Mouse (Mus musculus) right cerebral cortex, postnatal 36 days (tissue): ENCODE results near the gene Cachd1.
A peak's percentile ranks its signal among the peaks of the same experiment; 100 is the strongest.

ENCODE experiments used
- DNase-seq, 2 experiments: peaks; one replicate each; pipeline ENCODE4 v3.0.0; 2022; ENCODE audit warnings: low spot score in 2 of 2, mixed read lengths in 1 of 2

Cachd1 gene

DNA sequence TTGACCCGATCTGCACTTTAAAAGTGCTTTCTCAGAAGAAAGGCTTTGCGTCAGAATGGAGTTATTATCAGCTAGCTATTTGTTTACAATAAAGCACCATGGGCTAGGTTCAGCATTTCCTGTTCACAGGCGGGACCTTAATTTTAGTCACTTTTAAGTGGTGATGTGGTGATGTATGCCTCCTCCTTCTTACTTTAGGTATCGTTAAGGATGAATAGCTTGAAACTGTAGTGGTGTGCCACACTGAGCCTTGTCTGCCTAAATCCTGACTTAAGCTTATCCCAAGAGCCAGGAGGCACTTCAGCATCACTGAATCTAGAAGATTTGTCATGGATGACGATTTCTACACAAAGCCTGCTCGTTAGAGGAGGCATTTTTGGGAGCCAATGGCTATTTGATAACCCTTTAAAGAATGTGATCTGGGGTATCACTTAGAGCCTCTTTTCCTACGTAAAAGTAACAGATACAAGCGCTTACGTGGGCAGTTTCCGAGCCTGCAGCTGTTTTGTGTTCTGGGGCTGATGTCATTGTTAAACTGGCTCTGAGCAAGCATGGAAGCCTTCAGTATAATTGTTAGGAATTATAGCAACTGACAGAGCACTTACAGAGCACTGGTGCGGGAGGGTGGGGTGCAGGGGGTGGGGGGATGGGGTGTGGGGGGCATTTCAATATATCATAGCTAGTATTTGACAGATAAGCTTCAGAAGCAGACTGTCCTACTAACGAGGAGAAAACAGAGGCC is 89.7 kb downstream of the Cachd1 start:
- DNase-seq = no peak

- DNase-seq = no peak
These were observed 100.9 kb downstream of the Cachd1 start for GRCm38 (mm10) chr4:100877351-100877750.

DNA sequence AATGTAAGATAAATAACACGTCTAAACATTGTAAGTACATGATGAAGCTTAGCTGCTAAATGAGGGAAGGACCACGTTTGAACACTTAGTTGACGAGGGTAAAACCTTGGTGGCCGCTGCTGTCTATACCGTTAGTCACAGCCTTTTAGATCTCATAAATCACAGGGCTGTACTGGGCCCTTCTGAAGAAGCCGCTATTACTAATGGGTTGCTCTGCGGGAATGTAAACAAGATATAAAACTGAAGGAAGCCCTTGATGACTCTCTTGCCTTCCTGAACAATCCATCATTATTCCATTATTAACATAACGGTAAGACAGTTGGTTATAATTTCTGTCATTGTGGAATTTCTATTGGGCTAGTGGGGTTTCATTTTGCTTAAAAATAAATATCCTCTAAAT is 102.9 kb downstream of the Cachd1 start:
- DNase-seq = no peak

DNA sequence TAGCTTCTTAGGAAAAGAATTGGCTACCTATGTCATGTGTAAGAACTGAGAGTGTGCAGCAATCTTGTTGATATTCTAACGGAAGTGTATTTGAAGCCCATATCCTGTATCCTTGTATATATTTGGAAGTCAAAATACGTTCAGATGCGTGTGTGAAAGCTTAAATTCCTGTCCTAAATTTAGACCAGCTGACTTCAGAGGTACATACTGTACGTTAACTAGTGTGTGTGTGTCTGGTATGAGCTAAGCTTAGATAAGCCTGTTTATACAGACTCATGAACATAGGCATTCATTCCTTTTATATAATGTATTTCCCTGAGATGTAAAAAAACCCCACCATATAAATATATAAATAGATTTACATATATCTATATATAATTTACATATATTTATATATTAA is 103.6 kb downstream of the Cachd1 start:
- DNase-seq = no peak

- DNase-seq = no peak
These were observed 109.6 kb downstream of the Cachd1 start for GRCm38 (mm10) chr4:100885793-100886742.

- no peak for DNase-seq
These were observed 110.4 kb downstream of the Cachd1 start for GRCm38 (mm10) chr4:100886743-100887416.

DNA sequence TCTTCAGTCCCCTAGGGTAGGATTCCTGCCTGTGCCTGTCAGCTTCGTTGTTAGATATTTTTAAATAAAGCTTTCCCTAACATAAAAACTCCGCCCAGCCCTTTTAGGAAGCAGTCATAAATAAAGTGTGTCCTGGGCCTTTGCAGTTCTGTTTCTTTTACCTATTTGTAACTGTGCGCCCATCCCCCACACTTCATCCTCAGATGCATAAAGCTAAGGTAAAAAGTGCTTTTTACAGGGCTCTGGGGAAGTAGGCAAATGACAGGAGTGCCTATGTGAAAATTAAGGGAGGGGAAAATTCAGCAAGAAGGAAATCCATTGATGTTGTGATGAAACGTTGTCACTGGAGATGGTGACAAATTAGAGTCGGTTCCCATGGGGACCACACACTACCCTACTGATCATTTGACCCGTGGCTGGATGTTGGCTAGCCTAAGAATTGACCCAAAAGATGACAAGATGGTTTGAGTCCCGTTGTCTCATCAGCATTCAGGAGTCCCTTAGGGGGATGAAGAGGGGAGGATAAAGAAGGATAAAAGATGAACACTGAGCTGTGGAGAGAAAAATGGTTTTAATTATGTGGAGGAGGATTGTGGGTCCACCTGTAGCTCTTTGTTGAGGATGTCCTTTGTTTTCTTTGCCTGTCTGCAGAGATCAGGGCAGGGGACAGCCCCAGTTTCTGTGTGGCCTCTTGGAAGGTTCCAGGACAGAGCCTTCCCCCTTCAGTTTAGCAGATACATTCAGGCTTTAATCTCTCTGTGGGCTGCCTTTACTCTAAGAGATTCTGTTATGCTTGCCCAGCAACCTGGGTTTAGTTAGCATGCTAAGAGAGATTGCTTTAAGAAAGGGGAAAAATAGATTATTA is 113.9 kb downstream of the Cachd1 start:
- DNase-seq = no peak

GRCm38 (mm10) chr4:100893739-100894138 is 117.3 kb downstream of the Cachd1 start:
- no peak for DNase-seq

DNA sequence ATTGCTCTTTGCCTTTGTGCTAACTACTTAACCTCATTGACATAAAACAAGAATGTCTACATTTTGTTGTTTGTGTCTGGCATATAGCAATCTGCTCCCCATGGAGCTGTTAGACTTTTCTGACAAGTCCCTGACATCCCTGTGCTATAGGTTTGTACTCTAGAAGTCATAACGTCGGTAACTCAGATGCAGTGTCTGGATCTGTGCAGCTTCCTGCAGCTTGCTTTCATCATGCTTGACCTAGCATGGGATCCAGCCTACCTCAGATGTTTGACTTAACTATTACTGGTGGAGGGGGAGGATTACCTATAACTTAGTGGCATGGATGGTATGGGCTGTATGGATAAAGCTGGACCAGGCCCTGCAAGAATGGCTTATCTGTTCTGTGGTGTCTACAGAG is 117.7 kb downstream of the Cachd1 start:
- no peak for DNase-seq

DNA sequence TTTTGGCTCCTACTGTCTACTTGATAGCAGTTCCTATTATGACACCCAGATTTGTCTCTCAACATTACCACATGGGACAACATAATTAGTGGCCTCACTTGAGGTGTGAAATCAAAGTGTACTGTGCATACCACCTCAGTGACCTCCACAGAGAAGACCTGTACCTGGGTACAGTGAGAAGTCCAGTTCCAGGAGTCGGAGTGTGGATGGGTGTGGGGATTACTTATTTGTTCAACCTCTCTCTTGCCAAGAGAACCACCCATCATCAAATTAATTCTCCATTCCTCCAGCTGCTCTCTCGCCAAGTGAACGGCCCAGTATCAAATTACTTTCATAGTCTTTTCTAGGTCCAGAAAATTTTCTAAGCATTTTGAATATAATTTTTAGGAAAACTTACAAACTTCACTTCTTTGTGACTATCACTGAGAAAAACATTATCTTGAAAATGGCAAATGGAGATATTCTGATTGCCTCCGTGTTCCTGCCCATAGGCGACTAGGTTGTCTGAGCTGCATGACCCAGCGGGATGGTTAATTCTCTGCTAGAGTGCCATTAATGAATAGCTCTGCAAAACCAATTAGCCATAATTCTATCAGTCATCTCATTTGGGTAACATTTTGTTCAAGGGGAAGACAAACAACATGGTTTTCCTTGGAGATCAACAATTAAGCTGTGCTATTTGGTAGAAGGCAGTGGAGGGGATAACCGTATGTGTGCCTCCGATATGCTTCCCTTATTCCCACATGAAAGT is 120.0 kb downstream of the Cachd1 start:
- DNase-seq = no peak

GRCm38 (mm10) chr4:100897943-100898342 is 121.5 kb downstream of the Cachd1 start:
- no peak for DNase-seq

- DNase-seq = no peak
These were observed 133.3 kb downstream of the Cachd1 start for GRCm38 (mm10) chr4:100909694-100910340.

DNA sequence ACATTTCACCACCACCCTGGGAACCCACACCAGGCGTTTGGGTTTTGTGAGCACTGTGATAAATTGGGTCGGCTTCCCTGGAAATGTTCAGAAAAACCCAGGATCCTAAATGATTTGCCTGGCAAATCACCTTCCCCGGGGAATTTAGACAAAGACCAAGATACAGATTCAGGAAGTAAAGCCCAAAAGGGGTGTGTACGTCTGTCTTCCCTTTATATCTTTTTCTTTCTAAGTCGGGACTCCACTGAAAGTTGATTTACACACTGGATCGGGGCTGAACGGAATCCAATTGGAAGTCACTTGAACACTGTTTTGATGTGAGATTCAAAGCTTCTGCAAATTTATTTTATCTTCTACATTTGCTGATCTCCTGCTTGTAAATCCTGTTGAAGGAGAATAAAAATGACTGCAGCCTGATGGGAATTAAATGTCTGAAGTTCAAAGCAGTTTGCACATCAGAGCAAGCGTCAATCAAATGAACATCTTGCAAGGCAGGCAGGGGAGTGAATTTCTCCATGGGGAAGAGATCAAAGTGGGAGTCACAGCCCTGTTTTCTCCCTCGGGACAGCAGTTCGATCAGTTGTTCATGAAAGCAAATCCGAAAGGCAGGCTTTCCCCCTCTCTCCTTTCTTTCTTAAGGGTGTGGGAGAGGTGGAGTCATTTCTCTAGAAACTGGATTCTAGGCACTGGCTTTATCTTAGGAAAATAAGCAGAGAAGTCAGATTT is 134.3 kb downstream of the Cachd1 start:
- DNase-seq = no peak

- no peak for DNase-seq
These were observed 135.2 kb downstream of the Cachd1 start for GRCm38 (mm10) chr4:100911658-100912057.

GRCm38 (mm10) chr4:100913666-100914065 is 137.2 kb downstream of the Cachd1 start:
- DNase-seq = peak in 1 of 2 experiments; percentile 15

GRCm38 (mm10) chr4:100914532-100914931 is 138.1 kb downstream of the Cachd1 start:
- no peak for DNase-seq

DNA sequence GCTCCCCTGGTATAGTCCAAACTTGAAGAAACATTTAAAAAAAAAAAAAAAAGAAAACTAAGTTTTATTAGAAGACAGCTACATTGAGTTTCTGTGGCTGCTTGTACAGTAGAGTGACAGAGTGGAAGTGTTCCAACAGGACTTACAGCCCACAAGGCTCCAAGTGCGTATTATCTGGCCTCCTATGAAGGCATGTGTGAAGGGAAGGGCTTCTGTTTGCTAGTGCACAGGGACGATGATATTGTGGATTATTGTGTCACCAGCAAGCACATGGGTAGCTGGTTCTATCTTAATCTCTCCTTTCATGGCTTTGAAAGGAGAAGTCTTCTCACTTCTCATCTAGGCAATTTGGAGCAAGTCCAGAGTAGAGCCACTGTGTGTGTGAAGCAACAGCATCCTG is 138.6 kb downstream of the Cachd1 start:
- DNase-seq = no peak

DNA sequence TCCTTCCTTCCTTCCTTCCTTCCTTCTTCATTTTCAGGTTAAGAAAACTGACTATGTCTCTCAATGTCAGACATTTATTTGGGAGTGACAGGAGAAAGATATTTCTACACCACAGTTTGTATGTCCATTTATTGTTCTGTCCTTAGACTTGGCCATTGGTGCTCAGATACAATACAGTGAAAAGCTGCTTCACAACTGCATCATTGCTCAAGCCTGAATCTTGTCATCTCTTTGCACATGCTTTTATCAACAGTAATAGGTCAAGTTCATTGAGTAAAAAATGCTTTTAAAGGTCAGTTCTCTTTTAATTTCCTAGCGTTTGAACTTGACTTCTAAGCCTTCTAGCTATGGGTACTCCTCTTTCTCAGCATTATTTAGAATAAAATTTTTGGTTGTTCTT is 141.0 kb downstream of the Cachd1 start:
- no peak for DNase-seq

DNA sequence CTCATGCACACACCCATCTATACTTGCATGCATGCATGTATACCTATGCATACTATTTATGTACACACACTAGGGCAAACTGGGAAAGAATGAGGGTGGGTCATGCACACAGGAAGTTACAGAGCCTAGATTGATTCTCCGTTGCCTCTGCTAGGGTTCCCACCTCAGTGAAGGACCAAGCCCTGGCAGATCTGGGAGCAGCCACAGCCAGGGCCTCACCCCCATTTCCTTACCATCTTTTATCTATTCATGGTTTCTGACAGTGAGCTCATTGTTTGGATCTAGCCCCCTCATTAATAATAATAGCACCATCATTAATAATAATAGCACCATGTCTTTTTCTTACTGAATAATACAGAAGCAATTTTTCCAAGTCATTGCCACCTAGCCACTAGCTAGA is 143.9 kb downstream of the Cachd1 start:
- no peak for DNase-seq
